Mouse (Mus musculus): ENCODE results near the gene Stpg3.

The Stpg3 gene

DNA sequence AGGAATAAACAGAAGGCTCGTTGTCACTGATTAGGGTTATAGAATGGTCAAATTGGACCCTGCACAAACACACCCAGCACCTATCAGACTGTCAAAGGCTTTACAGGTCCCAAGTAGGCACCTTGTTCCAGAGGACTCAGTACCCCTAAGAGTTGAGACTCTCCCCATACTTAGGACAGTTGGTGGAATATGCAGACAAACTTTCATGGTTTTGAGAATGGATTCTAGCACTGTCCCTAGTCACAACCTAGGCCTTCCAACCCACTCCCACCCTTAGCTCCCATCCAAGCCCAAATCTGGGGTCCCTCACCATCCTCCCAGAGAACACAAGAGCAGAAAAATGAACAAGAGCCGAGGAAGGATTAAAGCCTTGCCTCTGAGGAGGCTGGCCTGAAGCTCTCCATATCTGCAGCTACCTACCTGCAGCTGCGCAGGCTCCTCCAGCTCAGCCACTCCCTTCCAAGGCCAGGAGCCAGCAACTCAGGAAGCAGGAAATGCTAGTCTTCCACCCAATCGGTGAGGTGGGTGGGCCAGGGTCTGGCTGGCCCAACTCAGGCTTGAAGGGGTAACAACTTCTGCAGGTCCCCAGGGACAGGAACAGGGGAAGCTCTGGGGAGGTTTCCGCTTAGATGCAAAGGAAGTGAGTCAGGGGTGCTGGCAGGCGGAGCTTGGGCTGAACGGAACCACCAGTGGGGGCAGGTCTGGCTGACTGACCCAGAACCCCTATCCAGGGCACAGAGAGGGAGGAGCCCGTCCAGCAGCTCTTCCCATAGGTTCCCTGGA lies 18.1 kb downstream of the Stpg3 start, which contains the start of gene Tor4a:
Gene Tor4a, minus strand, starts transcription at position 715 of the 783 bp plus-strand sequence.
- no peak; the same call in 1 of the 2 replicates for TF ChIP-seq GATA4 (IDR thresholded peaks at IDR 0.05; ENCODE audit: insufficient replicate concordance, low read length)

DNA sequence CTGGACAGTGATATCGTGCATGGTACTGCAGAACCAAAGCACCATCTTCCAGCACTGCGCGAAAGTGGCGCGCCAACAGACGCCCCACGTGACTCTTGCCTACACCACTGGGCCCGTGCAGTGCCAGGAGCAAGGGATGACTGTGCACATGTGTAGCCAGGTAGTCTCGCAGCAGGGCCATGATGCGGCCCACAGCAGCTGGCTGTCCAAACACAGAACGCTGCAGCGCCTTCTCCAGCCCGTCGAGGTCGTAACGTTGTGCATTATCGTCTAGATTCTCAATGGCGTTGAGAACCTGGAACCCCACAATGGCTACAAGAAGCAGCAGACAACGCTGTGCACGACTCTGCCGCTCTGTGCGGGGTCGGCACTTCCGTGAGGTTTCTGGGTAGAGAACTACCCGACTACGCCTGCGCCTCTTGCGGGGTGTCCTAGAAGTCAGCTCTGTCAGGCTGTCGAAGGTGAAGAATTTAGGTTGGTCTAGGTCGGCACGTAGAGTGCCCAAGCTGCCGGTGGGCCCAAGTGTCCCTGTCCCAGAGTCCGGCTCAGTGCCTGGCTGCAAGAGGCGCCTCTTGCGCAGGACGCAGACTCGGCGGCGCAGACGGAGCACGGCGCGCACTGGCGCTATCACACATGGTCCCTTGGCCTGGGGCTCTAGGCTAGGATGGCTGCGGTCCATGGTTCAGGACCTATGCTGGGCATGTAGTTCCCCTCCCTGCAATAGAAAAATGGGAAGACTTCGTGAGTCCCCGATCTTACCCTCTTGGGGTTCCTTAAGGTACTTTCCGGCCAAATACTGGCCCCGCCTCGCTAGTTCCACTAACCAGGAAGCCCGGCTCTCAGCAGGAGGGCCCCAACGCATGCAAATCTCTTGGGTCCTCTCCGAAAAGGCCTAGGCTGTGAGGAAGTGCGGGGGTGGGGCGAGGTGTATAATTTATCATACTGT lies 19.0 kb downstream of the Stpg3 start:
- TF ChIP-seq GATA4 (IDR thresholded peaks at IDR 0.05; ENCODE audit: insufficient replicate concordance, low read length), result 0 out of 2 replicates have a peak, but pooled peaks have one; percentile 17

DNA sequence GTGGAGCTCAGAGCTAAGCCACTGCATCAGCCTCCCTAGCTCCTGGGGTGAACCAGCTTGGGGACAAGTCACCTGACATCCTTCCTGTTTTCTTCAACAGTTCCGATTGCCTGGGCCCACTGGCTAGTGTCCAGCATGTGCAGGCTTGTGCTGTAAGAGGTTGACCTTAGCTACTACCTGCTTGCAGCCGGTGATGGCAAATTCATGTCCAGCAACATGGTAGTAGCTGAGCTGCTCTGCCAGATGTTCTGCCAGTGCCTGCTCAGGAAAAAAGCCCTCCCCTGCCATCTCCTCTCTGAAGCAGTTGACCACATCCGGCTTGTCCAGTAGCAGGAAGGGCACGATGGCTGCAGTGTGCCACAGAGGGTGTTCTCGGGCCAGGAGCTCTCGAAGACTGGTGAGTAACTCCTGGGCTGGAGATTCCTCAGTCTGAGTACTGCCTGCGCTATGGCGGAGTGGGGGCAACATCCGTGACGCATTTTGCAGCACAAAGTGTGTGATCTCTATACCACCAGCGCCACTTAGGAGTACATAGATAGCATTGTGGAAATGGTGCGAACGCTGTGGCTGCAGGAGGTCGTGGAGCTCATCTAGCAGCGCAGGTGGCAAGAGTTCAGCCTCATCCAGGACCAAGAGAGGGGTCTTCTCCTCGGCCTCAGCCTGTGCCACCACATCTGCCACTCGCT lies 19.8 kb downstream of the Stpg3 start:
- TF ChIP-seq GATA4 (IDR thresholded peaks at IDR 0.05; ENCODE audit: insufficient replicate concordance, low read length), result no peak

DNA sequence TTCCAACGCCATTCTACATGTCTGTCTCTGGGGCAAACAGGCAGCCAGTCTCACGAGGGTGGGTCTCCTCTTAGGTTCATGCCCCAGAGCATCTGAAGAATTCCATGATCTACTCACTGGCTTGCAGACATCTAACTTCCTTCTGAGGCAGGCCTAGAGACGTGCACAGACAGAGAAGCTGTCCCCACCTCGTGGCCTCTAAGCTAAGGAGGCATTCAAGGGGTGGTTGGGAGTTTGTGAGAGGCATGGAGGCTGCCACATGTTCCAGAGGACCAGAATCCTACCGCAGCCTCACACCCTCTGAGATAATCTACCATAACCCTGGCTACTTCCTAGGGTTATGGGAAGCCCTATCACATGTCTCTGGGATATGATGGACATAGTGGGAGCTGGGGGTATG lies 20.4 kb downstream of the Stpg3 start:
- TF ChIP-seq GATA4 (IDR thresholded peaks at IDR 0.05; ENCODE audit: insufficient replicate concordance, low read length), result no peak

DNA sequence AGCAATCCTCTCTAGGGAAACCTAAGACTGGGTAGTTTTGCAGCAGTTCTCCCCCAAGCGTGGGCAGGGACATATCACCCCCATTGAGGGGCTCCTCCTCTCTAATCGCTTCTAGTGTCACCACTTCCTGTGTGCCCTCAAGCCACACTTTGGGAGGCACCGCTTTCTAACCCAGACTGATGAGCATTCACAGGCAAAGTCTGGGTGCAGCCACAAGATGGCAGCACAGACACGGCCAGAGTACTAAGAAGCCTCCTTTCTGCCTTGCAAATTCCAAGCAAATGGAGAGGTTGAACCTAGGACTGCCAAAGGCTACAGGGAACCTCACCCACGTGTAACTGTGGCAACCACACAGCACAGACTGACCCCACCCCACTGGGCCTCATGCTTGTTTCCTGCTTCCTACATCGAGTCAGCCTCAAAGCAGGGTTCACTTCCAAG lies 21.1 kb downstream of the Stpg3 start:
- no peak for TF ChIP-seq GATA4 (IDR thresholded peaks at IDR 0.05; ENCODE audit: insufficient replicate concordance, low read length)

DNA sequence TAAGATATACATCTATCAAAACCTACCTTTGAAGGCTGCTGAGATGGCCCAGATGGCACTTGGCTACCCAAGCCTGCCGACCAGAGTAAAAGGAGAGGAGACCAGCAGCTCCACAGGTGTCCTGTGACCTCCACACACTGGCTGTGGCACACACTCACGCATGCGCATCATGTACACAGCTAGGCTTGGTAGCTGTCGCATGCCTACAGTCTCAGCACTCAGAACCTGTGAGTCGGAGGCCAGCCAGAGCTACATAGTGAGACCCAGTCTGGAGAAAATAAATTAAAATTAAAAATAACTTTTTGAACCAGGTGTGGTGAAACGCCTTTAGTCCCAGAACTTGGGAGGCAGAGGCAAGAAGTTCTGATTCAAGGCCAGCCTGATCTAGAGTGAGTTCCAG lies 26.6 kb downstream of the Stpg3 start:
- no peak for TF ChIP-seq GATA4 (IDR thresholded peaks at IDR 0.05; ENCODE audit: insufficient replicate concordance, low read length)

DNA sequence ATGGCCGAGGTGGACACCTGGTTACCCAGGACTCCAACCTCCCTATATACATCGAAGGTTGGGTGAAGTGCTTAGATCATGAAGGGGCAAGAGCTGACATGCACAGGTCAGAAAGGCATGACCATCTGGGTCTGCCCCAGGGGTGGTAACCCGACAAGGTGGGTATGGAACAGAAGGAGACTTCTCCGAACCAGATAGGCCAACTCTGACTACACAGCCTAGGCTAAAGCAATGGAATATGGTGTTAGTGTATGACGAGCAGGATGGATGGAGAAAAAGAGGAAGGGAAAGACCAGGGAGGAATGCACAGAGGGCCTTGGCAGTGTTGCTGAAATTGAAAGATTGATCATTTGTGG lies 27.9 kb downstream of the Stpg3 start:
- TF ChIP-seq GATA4 (IDR thresholded peaks at IDR 0.05; ENCODE audit: insufficient replicate concordance, low read length), result no peak

DNA sequence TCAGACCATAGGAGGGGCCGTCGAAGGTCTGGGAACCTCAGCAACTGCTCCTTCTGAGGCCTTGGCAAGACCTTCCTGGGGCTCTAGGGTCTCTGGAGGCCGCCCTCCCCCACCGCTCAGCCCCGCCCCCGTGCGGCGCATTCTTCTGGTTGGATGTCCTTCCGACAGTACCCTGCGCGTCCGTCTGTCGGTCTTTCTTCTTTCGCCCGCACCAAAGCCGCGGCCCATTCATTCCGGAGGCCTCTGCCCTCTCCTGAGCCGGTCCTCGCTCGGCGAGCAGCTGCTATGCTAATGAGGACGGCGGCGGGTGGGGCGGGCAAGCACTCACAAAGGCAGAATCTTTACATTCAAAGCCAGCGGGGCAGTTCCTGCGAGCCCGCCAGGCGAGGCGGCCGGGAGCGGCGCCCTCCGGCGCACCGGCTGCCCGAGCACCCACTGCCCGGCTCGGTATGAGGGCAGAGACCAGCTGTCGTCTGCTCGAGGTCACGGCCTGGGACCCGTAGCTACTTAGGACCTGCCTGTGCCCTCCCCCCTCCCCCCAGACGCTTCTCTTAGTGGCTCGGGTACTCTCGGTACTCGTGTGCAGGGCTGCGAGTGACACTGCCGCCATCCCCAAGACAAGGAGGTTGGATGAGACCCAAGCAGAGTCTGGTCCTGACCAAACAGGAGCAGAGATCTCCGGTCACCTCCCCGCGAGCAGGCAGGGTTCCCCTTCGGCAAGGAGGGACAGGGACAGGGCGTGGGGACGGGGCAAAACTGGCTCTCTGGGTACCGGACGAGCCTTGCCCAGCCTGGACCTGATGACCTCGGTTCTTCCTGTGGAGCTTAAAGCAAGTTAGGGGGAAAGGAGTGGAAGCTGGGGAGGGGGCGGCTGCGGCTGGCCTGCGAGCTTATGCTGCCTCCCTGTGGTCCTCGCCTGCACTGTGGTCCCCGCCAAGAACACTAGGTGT lies 28.5 kb downstream of the Stpg3 start:
- no peak for TF ChIP-seq GATA4 (IDR thresholded peaks at IDR 0.05; ENCODE audit: insufficient replicate concordance, low read length)

DNA sequence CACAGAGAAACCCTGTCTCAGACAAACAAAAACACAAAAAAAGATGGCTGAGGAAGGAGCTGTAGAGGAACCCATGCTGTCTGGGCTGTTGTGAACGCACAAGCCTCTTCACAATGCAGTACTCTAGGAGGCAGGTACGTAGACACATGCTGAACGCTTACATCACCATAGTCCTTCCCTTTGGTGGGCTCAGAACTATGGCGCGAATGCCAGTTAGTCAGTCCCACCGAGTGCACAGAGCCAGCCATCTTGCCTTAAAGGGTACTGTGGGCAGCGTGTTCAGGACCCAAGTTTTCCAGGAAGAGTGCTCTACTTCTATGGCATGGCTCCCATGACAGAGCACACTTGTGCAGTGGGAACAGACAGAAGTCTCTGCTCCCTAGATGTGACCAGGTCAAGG lies 29.9 kb downstream of the Stpg3 start:
- no peak for TF ChIP-seq GATA4 (IDR thresholded peaks at IDR 0.05; ENCODE audit: insufficient replicate concordance, low read length)

DNA sequence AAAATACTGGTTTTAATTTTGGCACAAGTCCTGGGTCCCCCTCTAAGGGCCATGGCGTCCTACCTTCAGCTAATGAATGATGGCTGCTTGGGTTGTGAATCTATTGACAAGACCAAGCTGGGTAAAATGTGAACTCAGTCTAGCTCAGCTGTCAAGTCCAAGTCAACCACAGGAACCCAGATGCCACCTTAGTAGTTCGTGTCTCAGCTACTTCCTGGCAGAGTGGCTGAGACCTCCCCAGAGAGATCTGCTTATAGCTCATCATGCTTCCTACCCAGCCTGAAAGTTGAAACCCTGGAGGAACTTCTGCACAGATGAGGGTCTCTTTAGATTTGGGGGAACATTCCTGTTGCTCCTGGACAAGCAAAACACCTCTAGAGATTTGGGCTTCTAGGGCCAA lies 31.1 kb downstream of the Stpg3 start:
- TF ChIP-seq GATA4 (IDR thresholded peaks at IDR 0.05; ENCODE audit: insufficient replicate concordance, low read length), result no peak

DNA sequence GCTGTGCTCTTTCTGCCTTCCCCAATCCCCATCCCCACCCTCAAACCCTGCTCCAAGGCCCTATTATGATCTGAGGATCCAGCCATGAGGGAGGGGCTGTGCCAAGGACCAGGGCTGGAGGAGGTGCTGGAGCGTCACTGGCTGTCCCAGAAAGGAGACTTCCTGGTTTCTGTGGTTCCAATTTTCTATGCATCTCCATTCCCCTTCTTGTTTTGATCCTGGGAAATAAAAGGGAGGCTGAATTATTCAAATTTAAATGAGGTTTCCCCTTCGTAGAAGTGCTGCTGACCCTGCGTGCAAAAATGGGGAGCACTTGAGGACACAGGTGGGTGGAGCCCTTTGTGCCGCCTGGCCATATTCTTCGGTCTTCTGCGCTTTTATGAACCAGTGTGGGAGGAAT lies 31.8 kb downstream of the Stpg3 start:
- TF ChIP-seq GATA4 (IDR thresholded peaks at IDR 0.05; ENCODE audit: insufficient replicate concordance, low read length), result no peak

DNA sequence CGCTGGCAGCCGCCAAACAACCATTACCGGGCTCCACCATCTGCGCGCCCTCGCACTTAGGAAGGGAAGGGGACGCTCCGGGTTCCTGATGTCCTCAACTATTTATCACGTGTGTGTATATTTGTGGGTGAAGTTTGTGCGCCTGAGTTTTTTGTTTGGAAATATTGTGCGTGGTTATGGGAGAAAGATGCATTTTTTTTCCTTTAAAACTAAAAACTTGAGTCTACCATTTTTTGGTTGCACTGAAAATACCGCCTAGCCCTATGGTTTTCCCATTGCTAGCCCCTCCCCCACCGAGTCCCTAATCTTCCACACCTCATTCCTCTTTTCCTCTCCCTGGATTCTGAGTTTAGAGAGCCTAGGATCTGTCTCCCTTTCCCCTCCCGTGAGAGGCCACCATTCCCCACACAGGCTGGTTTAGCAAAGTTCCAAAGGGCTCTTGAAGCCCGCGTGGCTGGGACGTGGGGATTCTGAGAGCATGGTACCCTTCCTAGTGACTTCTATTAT lies 32.5 kb downstream of the Stpg3 start:
- no peak for TF ChIP-seq GATA4 (IDR thresholded peaks at IDR 0.05; ENCODE audit: insufficient replicate concordance, low read length)

DNA sequence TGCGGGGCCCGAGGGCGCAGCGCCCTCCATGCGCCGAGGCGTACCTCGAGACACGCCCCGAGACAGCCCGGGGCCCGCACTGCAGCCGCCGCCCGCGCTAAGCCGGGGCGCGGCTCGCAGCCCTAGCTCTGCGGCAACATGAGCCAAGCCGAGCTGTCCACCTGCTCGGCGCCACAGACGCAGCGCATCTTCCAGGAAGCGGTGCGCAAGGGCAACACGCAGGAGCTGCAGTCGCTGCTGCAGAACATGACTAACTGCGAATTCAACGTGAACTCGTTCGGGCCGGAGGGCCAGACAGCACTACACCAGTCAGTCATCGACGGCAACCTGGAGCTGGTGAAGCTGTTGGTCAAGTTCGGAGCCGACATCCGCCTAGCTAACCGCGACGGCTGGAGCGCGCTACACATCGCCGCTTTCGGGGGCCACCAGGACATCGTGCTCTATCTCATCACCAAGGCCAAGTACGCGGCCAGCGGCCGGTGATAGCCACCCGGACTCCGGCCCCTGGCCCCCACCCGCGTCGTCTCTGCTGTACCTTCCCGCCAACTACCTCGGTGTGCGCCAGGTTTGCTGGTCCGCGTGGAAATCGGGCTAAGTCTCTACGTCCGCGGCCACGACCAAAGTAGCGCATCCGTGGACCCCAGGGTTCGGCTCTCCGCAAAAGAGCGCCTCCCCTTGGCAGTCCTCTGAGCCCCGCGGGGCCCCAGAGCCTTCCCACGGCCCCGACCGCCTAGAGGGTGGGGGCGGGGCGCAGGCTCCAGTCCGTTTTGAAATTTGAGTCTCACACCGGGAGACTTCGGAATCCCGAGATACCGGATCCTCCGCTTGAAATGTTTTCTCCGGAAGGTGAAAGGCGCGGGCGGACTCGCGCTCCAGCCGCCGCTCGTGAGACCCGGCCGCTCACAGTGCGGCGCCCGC lies 33.2 kb downstream of the Stpg3 start:
- TF ChIP-seq GATA4 (IDR thresholded peaks at IDR 0.05; ENCODE audit: insufficient replicate concordance, low read length), result no peak

Data from liver, adult (tissue).